Mouse (Mus musculus) hindbrain, embryonic 14.5 days (tissue): Measurements from ENCODE around the gene Col11a2. TPM values are rescaled to one million over a fixed set of nuclear protein-coding genes. Genes with fewer than 3 reads are reported as not detected.

Experiments
- ATAC-seq: fragments of 200-750 bp; cut with Nextera tagmentation; 2 replicates; pipeline ENCODE4 v1.8.0; 2017; ENCODE audit warnings: moderate number of reproducible peaks, mild to moderate bottlenecking, moderate TSS enrichment, moderate library complexity; ENCODE audit not compliant: low FRiP score
- DNase-seq: peaks from one replicate; pipeline ENCODE4 v3.0.0-alpha.2; 2015; ENCODE audit warnings: low spot score
- H3K27ac ChIP-seq: fragments of 300-500 bp; sonication (generic); 2 replicates; pipeline ENCODE4 v1.5.1; 2014; ENCODE audit warnings: mild to moderate bottlenecking, moderate library complexity
- H3K27me3 ChIP-seq: fragments of 300-500 bp; sonication (generic); 2 replicates; pipeline ENCODE4 v1.6.1; 2014; ENCODE audit warnings: mild to moderate bottlenecking, low read length, mixed read lengths; ENCODE audit not compliant: control insufficient read depth, insufficient read depth
- H3K36me3 ChIP-seq: fragments of 300-500 bp; sonication (generic); replicated peaks from 2 replicates; pipeline ENCODE4 v1.6.1; 2014; ENCODE audit not compliant: control insufficient read depth, insufficient read depth
- H3K4me1 ChIP-seq: fragments of 300-500 bp; sonication (generic); replicated peaks from 2 replicates; pipeline ENCODE4 v1.6.1; 2014; ENCODE audit warnings: antibody characterized with exemption, low read length, mixed read lengths; ENCODE audit not compliant: control insufficient read depth, insufficient read depth
- H3K4me2 ChIP-seq: fragments of 300-500 bp; sonication (generic); replicated peaks from 2 replicates; pipeline ENCODE4 v1.6.1; 2014; ENCODE audit warnings: mild to moderate bottlenecking, moderate library complexity
- H3K4me3 ChIP-seq: fragments of 300-500 bp; sonication (generic); replicated peaks from 2 replicates; pipeline ENCODE4 v1.5.1; 2014; ENCODE audit warnings: mild to moderate bottlenecking, low read length
- H3K9ac ChIP-seq: fragments of 300-500 bp; sonication (generic); 2 replicates; pipeline ENCODE4 v1.6.1; 2014
- H3K9me3 ChIP-seq: fragments of 300-500 bp; sonication (generic); 2 replicates; pipeline ENCODE4 v1.6.1; 2016; ENCODE audit warnings: low read length; ENCODE audit not compliant: control insufficient read depth
- WGBS: fragments of 180-500 bp; shearing (Covaris S2); extraction: QIAGEN DNeasy Blood & Tissue Kit; methylation state at CpG from one replicate; pipeline ENCODE4 v1.1.7; 2014; 5-methylcytosine and 5-hydroxymethylcytosine counted together
- polyA plus RNA-seq: library from polyadenylated mRNA; unstranded; fragments of >200 nt; fragmentation: Nextera tagmentation; extraction: Ambion mirVana; gene quantifications from 2 replicates; pipeline ENCODE4 v1.2.1, GENCODE M21; 2014

Col11a2 gene
- polyA plus RNA-seq, 1 experiment from 2014 or later: 2.7 TPM

- DNase-seq: no peak
- no peak overlapping the region for H3K27ac ChIP-seq
- H3K9me3 ChIP-seq: no peaks in the 10 kb centered on the region
- peaks cover 60% of the 10 kb centered on the region for H3K4me1 ChIP-seq
- ATAC-seq: no peak
- WGBS: 72% methylated on average over 21 of the region's 21 CpGs
- H3K9ac ChIP-seq: peak overlapping the region; percentile 95
- peak overlapping the region; percentile 80 for H3K4me2 ChIP-seq
- H3K27me3 ChIP-seq: no peaks in the 10 kb centered on the region
- peaks cover 36% of the 10 kb centered on the region for H3K36me3 ChIP-seq
- H3K4me3 ChIP-seq: peak overlapping the region; percentile 90
These were observed 9.2 kb upstream of the Col11a2 start for GRCm38 (mm10) chr17:34029890-34030595.

GRCm38 (mm10) chr17:34030861-34031326, 8.3 kb upstream of the Col11a2 start:
- Histone ChIP-seq H3K4me1 (peaks cover 53% of the 10 kb centered on the region), H3K36me3 (peaks cover 44% of the 10 kb centered on the region), H3K9me3 (no peaks in the 10 kb centered on the region), H3K27me3 (no peaks in the 10 kb centered on the region), H3K4me3 (peak overlapping the region; percentile 90), H3K4me2 (peak overlapping the region; percentile 80), H3K9ac (peak overlapping the region; percentile 95), H3K27ac (peak overlapping the region; percentile 99)
- ATAC-seq (no peak), DNase-seq (no peak)
- WGBS: 6% methylated on average over 20 of the region's 20 CpGs

- peaks cover 51% of the 10 kb centered on the region for H3K36me3 ChIP-seq
- DNase-seq: peak; percentile 99
- peak; percentile 80 for ATAC-seq
- H3K9me3 ChIP-seq: no peaks in the 10 kb centered on the region
- WGBS: under 1% methylated on average over 86 of the region's 88 CpGs
- peak within 1 kb of the TSS; percentile 90 for H3K4me3 ChIP-seq
- H3K27me3 ChIP-seq: no peaks in the 10 kb centered on the region
- peak within 1 kb of the TSS; percentile 99 for H3K27ac ChIP-seq
- peak within 1 kb of the TSS; percentile 80 for H3K4me2 ChIP-seq
- peak within 1 kb of the TSS; percentile 95 for H3K9ac ChIP-seq
- H3K4me1 ChIP-seq: peaks cover 47% of the 10 kb centered on the region
These were observed 7.6 kb upstream of the Col11a2 start, which contains the start of the genes Slc39a7 and Rxrb for GRCm38 (mm10) chr17:34031465-34032173. Gene Slc39a7 (minus strand): TSS chr17:34031682. Gene Rxrb (plus strand): TSS chr17:34031812.

GRCm38 (mm10) chr17:34032174-34032632, 7.0 kb upstream of the Col11a2 start:
- Histone ChIP-seq H3K27me3 (no peaks in the 10 kb centered on the region), H3K9me3 (no peaks in the 10 kb centered on the region), H3K4me3 (peak overlapping the region; percentile 90), H3K4me2 (peak overlapping the region; percentile 80), H3K27ac (peak overlapping the region; percentile 99), H3K4me1 (peaks cover 41% of the 10 kb centered on the region), H3K9ac (peak overlapping the region; percentile 95), H3K36me3 (peaks cover 57% of the 10 kb centered on the region)
- DNase-seq (peak; percentile 41), ATAC-seq (no peak; the same call in 1 of the 2 replicates)
- under 1% methylated on average over 43 of the region's 48 CpGs for WGBS

GRCm38 (mm10) chr17:34032806-34033205, 6.4 kb upstream of the Col11a2 start:
- 64% methylated on average over 9 of the region's 9 CpGs for WGBS

DNA sequence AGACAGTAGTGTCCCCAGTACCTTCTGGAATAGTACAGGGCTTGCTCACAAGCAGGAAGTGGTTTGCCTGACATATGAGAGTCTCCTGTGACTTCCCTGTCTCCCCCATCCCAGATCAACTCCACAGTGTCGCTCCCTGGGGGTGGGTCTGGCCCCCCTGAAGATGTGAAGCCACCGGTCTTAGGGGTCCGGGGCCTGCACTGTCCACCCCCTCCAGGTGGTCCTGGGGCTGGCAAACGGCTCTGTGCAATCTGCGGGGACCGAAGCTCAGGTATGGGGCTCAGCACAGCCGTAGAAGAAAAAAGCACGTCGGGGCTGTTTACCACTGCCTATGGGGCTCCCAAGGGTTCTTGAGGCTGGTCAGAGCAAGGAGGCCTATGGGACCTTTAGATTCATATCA, 5.8 kb upstream of the Col11a2 start:
- Histone ChIP-seq H3K27me3 (no peaks in the 10 kb centered on the region), H3K4me2 (0 out of 2 replicates have a peak overlapping the region, but pooled peaks have one; percentile 4), H3K4me1 (peaks cover 38% of the 10 kb centered on the region), H3K27ac (no peak overlapping the region), H3K9me3 (no peaks in the 10 kb centered on the region), H3K36me3 (peaks cover 65% of the 10 kb centered on the region), H3K4me3 (no peak overlapping the region), H3K9ac (no peak overlapping the region; the same call in 1 of the 2 replicates)
- no peak for DNase-seq
- WGBS: 96% methylated on average over 9 of the region's 9 CpGs
- ATAC-seq: no peak

More at GRCm38 (mm10) chr17:34032806-34033205, 6.4 kb upstream of the Col11a2 start:
- Histone ChIP-seq H3K9me3 (no peaks in the 10 kb centered on the region), H3K4me3 (peak overlapping the region; percentile 90), H3K4me2 (peak overlapping the region; percentile 80), H3K27me3 (no peaks in the 10 kb centered on the region), H3K4me1 (peaks cover 38% of the 10 kb centered on the region), H3K9ac (peak overlapping the region; percentile 95), H3K27ac (no peak overlapping the region), H3K36me3 (peaks cover 63% of the 10 kb centered on the region)
- ATAC-seq (no peak), DNase-seq (no peak)

GRCm38 (mm10) chr17:34034064-34034463, 5.2 kb upstream of the Col11a2 start:
- Histone ChIP-seq H3K27me3 (no peaks in the 10 kb centered on the region), H3K4me2 (no peak overlapping the region), H3K4me3 (0 out of 2 replicates have a peak overlapping the region, but pooled peaks have one; percentile 3), H3K36me3 (peaks cover 59% of the 10 kb centered on the region), H3K9me3 (no peaks in the 10 kb centered on the region), H3K4me1 (peaks cover 40% of the 10 kb centered on the region), H3K27ac (no peak overlapping the region), H3K9ac (no peak overlapping the region)
- ATAC-seq (no peak), DNase-seq (peak; percentile 50)
- 78% methylated on average over 10 of the region's 10 CpGs for WGBS

GRCm38 (mm10) chr17:34035517-34035916, 3.7 kb upstream of the Col11a2 start:
- Histone ChIP-seq H3K27ac (no peak overlapping the region), H3K9ac (no peak overlapping the region), H3K4me1 (peaks cover 29% of the 10 kb centered on the region), H3K4me3 (no peak overlapping the region), H3K27me3 (no peaks in the 10 kb centered on the region), H3K4me2 (no peak overlapping the region), H3K9me3 (no peaks in the 10 kb centered on the region), H3K36me3 (peaks cover 45% of the 10 kb centered on the region)
- DNase-seq (no peak), ATAC-seq (no peak)
- WGBS: 91% methylated on average over 9 of the region's 9 CpGs

DNA sequence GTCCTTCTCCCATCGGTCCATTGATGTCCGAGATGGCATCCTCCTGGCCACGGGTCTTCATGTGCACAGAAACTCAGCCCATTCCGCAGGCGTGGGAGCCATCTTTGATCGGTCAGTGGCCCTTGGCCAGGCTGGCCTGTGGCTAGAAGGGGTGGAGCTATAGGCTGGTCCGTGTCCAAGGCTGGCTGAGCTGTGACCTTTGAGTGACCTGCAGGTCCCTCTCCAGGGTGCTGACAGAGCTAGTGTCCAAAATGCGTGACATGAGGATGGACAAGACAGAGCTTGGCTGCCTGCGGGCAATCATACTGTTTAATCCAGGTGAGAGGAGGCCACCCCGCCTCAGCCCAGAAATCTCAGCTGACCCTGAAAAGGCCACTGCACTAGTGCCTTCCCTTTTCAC, 2.6 kb upstream of the Col11a2 start:
- 81% methylated on average over 10 of the region's 10 CpGs for WGBS
- H3K36me3 ChIP-seq: peaks cover 45% of the 10 kb centered on the region

More for the DNA sequence above, 2.6 kb upstream of the Col11a2 start:
- Histone ChIP-seq H3K4me1 (peaks cover 28% of the 10 kb centered on the region), H3K9me3 (no peaks in the 10 kb centered on the region), H3K4me3 (no peak overlapping the region), H3K9ac (no peak overlapping the region), H3K27me3 (no peaks in the 10 kb centered on the region), H3K27ac (no peak overlapping the region), H3K4me2 (no peak overlapping the region)
- no peak for DNase-seq
- no peak for ATAC-seq
